8 mouse cellular contexts compared by ENCODE assay signal in genomic region chr8:89850209-89850796, GRCm38 (mm10).
DNase-seq lines count a peak whose midpoint lies in the region; ATAC-seq lines count a peak whose summit lies in the region.

No protein-coding gene starts in this region.

- H3K9ac ChIP-seq in heart, embryonic 16.5 days (ENCODE audit: low read length), result no peak overlapping the region

- no peak overlapping the region for H3K4me3 ChIP-seq in heart, embryonic 16.5 days (ENCODE audit: low read length)

- no peaks in the 10 kb centered on the region for H3K9me3 ChIP-seq in heart, embryonic 16.5 days (replicated peaks; ENCODE audit: control insufficient read depth, low read length)

- 42% methylated on average over 3 of the region's 3 CpGs for WGBS in heart, embryonic 16.5 days

- H3K4me2 ChIP-seq in heart, embryonic 16.5 days (ENCODE audit: low read depth, low read length), result no peak overlapping the region

- H3K36me3 ChIP-seq in heart, embryonic 16.5 days (ENCODE audit: control insufficient read depth, insufficient read depth), result no peaks in the 10 kb centered on the region

- 0 out of 2 replicates have a peak, but pooled peaks cover 2% of the 10 kb centered on the region for H3K4me1 ChIP-seq in heart, embryonic 16.5 days (ENCODE audit: control insufficient read depth, insufficient read depth, low read length)

- H3K27ac ChIP-seq in heart, embryonic 16.5 days (ENCODE audit: low read length), result no peak overlapping the region

- H3K27me3 ChIP-seq in heart, embryonic 16.5 days (ENCODE audit: control insufficient read depth, insufficient read depth, low read length), result no peaks in the 10 kb centered on the region

- DNase-seq in thymus, postnatal 4 days, result peak; percentile 9
- DNase-seq in thymus, postnatal 10 days (ENCODE audit: low spot score in 2 of 2), result no peak
- peak; percentile 54 for DNase-seq in embryo, embryonic 11.5 days (ENCODE audit: low read depth, low spot score)
- peak; percentile 51 to 68 for DNase-seq in kidney, postnatal 4 days
- peak; percentile 56 for DNase-seq in lung, postnatal 10 days
- DNase-seq in right cerebral cortex, postnatal 4 days, result peak; percentile 61
- no peak for DNase-seq in spleen, adult 12 weeks (ENCODE audit: low spot score)

- peak; percentile 85 for ATAC-seq in heart, embryonic 16.5 days (replicated peaks; ENCODE audit: extremely low read depth, insufficient read depth, low FRiP score)

Comparison
In these comparisons a context has a peak if more than half of its experiments do, and no peak if none do; other contexts are left out.
1. DNase-seq: peak in thymus, postnatal 4 days (single experiment), embryo, embryonic 11.5 days (single experiment), kidney, postnatal 4 days (2 of 2), lung, postnatal 10 days (single experiment) and right cerebral cortex, postnatal 4 days (single experiment); none in thymus, postnatal 10 days (0 of 2) and spleen, adult 12 weeks (single experiment).